Mouse (Mus musculus): ENCODE results near the gene Lhb. TPM values are rescaled to one million over a fixed set of nuclear protein-coding genes. Genes with fewer than 3 reads are reported as not detected.
"Not testable (repeated sequence)": the region's sequence is repeated elsewhere in the genome, so short reads cannot be mapped to it uniquely, and the experiment has no call there.

Gene Lhb
- total RNA-seq (2021), result not detected

DNA sequence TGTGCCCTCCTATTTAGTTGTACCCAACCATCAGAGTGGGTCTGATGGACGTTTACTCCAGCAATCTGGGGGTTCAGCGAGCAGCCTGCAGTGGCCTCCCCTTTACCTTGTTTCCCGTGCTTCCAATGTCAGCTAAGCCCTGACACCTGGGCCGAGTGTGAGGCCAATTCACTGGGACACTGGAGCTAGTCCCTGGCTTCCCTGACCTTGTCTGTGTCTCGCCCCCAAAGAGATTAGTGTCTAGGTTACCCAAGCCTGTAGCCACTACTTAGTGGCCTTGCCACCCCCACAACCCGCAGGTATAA lies at the start of gene Lhb:
Gene Lhb, plus strand, starts transcription at position 206 of the 305 bp plus-strand sequence.
- intact Hi-C loops (cut with DNase I), result no loop called here
- no peak for DNase-seq (ENCODE audit: low spot score in 2 of 2)

DNA sequence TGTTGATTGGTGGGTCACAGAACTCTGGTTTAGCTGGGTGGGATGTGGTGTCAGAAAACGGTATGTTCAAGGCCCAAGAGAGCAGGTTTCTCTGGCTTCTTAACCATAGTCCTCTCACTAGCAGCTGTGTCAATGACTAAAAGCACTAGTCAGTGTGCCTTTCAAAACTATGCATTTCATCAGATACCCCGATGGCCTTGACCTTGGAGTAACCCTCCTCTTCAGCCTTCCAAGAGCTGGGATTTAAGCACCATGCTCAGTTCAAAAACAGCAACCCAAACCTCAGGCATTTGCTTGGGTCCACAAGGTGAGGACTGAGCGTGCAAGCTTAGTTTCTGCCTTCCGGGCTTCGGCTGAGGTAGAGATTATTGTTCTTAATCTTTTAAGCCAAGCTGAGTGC lies 48.2 kb upstream of the Lhb start:
- no peak for DNase-seq (ENCODE audit: low spot score in 2 of 2)
- intact Hi-C loops (cut with DNase I), result no loop called here

DNA sequence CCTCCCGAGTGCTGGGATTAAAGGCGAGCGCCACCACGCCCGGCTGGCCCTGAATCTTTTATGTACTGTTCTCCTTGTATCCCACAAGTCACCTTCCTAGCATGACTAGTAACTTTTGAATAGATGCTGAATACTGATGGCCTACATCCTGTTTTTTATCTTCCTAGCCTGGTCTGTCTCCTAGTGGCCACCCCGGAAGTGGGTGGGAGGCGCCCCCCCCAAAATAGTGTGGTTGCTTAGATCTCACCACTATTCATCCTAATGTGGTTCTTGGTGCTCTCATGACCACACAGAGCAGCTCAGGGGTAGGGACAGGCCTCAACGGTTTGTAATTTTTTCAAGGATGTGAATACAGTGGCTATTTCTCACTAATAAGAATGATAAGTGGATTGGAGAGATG lies 46.0 kb upstream of the Lhb start:
- intact Hi-C loops (cut with DNase I), result no loop called here
- no peak for DNase-seq (ENCODE audit: low spot score in 2 of 2)

DNA sequence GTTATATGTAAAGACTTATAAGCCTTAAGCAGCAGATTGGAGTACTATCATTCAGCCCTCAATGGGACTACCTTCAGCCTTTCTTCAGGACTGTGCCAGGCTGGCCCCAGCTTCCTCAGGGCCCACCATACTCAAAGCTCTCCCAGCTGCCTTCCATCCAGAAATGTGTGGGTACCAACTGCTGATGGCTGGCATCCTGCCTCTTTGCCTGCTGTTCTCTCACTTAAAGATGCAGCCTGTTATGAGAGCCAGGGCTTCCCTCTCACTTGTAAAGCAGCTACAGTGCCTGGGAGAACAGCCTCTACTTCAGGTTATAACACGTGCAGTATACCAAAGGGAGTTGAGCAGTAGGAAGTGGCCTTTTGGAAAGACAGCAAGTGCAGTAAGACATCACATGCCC lies 44.6 kb upstream of the Lhb start:
- intact Hi-C loops (cut with DNase I), result loop anchor here (2.0 kb wide), 1 partner anchor 19 kb away; the partner anchor contains the start of gene Snrnp70
- peak in 1 of 2 experiments; percentile 68 for DNase-seq (ENCODE audit: low spot score in 2 of 2)

DNA sequence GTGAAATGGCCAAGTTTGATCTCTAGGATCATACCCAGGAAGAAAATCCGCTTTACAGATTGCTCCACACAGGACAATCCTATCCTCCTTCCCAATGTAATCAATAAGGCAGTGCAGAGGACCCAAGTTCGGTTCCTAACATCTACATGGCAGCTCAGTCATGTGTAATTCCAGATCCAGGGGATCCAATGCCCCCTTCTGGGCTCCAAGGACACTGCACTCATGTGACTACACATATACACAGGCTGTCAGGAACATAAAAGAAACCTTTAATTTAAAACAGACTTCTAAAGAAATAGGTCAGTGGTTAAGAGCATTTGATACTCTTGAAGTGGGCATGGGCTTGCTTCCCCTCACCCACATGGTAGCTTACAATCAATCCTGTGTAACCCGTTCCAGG lies 34.5 kb upstream of the Lhb start:
- intact Hi-C loops (cut with DNase I), result no loop called here
- DNase-seq (ENCODE audit: low spot score in 2 of 2), result no peak

DNA sequence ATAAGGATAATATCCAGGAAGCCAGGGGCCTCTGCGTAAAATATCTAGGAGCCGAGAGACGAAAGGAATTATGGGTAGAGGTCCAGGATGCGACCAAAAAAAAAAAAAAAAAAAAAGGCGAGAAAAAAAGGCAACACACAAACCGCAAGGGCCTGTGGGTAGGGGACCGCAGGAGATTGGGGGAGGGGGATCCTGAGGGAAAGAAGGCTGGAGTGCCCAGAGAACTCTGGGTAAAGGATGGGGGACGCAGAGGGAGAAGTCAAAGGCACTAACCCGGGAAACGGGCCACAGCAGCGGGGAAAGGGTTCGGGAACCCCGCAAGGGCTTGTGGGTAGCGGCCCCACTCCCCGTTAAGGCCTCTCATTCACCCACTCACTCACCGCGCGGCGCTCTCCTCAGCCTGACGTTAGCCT lies 25.5 kb upstream of the Lhb start:
- intact Hi-C loops (cut with DNase I), result loop anchor here (2.0 kb wide), 1 partner anchor 18 kb away; no protein-coding TSS in a partner anchor
- no peak for DNase-seq (ENCODE audit: low spot score in 2 of 2)

DNA sequence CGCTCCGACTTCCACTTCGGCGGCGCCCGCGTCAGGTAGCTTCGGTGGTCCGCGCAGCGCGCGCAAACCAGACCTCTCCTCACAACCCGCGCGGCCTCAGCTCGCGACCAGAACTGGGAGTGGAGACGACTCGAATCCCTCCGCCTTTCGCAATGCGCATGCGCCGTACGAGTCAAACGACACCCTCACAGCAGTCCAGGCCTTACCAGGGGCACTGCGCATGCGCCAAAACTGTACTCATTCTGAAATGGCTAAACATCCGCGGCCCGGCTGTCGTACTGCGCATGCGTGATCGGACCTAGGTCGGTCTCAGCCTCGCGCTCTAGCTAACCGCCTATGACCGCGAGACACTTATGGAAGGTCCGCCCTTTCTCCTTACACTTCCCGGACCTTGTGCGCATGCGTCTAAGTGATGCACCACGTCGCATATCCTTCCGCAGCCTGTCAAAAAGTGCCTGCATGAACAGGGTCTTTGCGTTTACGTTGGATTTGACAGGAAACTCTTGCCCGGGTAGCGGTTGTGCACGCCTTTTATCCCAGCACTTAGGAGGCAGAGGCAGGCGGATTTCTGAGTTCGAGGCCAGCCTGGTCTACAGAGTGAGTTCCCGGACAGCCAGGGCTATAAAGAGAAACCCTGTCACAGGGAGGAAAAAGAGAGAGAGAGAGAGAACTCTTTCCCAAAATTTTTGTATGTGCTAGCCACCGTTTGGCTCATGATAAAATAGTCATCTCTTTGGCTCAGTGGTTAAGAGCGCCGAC lies 24.9 kb upstream of the Lhb start, which contains the start of gene Snrnp70:
Gene Snrnp70, minus strand, starts transcription at position 165 of the 759 bp plus-strand sequence.
- peak; percentile 100 for DNase-seq (ENCODE audit: low spot score in 2 of 2)
- intact Hi-C loops (cut with DNase I), result loop anchor here (2.0 kb wide), 1 partner anchor 19 kb away; no protein-coding TSS in a partner anchor

DNA sequence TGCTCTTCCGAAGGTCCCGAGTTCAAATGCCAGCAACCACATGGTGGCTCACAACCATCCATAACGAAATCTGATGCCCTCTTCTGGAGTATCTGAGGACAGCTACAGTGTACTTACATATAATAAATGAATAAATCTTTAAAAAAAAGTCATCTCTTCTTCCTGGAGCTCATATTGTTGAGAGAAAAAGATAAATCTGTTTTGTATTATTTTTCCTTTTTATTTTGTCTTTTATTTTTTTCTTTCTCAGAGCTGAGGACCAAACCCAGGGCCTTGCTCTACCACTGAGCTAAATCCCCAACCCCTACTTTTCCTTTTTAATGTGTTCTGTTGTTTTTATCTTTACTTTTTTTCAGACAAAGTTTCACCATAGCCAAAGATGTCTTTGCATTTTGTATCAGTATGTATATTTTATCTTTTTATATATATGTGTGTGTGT lies 24.3 kb upstream of the Lhb start:
- DNase-seq (ENCODE audit: low spot score in 2 of 2); intact Hi-C loops (cut with DNase I): not testable (repeated sequence)

DNA sequence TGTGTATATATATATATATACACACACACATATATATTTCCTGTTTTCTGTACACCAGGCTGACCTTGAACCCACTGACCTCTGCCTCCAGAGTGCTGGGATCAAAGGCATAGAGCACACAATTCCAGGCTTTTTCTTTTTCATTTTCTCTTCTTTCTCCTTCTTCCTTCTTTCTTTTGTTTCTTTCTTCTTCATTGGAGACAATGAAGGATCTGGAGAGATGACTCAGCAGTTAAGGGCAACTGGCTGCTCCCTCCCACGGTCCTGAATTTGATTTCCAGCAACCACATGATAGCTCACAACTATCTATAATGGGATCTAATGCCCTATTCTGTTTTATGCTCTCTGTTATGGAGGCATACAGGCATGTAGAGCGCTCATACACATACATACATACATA lies 23.8 kb upstream of the Lhb start:
- DNase-seq (ENCODE audit: low spot score in 2 of 2), result no peak
- intact Hi-C loops (cut with DNase I), result no loop called here

DNA sequence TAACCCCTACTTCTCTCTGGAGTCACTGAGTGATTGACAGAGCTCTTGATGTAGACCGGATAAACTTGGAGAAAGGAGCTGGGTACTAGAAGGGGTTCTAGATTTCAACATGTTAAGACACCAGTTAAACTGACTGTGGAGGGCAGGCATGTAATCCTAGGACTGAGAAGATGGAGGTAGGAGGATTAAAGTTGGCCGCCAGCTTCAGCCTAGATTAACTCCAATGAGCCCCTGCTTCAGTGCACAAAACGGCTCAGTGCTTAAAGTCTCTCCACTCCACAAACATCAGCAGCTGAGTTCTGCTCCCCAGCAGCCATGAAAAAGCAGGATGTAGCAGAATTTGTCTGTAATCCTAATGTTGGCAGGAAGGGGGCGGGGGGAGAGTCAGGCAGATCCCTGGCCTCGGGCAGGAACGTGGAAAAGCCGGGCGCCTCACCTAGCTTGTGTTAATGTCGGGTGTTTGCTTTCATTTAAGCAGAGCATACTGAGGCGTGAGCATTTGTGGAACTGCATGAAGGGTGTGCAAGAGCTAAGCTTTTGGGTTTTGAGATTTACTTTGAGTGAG lies 19.0 kb upstream of the Lhb start:
- intact Hi-C loops (cut with DNase I), result no loop called here
- no peak for DNase-seq (ENCODE audit: low spot score in 2 of 2)

DNA sequence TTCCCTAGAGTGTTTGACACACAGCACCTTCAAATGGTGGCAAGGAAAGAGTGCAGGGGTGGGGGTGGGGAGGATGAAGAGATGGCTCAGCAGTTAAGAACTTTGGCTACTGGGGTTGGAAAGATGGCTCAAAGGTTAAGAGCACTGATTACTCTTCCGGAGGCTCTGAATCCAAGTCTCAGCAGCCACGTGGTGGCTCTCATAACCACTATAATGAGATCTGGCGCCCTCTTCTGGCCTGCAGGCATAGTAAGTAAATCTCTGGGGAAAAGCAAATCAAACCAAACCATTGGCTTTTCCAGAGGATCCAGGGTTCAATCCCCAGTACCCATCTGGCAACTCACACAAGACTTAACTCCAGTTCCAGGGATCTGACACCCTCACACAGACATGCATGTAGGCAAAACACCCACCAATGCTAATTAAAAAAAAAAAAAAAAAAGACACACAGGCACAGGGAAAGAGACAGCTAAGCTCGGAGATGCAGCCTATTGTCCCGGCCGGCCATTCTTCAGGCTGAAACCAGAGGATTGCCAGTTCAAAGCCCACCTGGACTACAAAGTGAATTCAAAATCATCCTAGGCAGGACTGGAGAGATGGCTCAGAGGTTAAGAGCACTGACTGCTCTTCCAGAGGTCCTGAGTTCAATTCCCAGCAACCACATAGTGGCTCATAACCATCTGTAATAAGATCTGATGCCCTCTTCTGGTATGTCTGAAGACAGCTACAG lies 16.9 kb upstream of the Lhb start:
- peak; percentile 23 to 31 for DNase-seq (ENCODE audit: low spot score in 2 of 2)
- intact Hi-C loops (cut with DNase I), result loop anchor here (2.0 kb wide), 1 partner anchor 31 kb away; the partner anchor contains the start of gene Gys1

DNA sequence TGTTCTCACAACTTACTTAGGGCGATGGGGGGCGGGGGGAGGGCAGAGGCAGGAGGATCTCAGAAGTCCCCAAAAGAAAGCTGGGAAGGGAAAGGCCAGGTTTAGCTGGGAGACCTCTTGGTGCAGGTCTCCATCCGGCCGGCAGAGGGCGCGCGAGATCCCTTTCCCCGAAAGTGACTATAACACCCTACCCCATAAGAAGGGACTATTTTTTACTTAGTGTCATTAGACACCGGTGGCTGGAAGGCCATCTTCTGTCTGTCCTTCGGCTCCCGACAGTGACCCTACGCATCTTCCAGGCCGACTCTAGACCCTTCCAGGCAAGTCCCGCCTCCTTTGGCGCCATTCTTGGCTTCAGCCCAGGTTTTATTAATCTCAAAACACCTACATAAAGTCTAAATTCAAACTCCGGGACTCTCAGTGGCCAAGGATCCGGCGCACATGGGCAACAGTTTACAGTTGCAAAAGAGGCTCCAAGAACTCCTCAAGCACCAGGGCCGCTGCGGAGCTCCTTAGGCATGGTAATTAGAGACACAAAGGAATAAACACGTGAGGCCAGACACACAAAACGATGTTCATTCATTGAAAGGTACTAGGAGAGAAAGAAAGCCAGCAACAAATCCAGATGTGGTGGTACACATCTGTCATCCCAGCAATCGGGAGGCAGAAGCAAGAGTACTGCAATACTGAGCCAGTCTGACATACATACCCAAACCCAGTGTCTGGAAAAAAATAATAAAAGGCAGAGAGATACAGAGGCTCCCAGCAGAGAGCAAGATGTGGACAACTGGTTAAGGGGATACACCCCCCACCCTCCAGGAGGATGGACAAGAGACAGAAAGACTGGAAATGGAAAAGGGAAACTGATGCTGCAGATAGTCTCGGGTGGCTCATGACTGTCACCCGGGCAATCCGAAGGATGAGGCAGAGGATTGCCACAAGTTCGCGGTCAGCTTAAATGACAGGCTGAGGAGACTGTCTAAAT lies 15.2 kb upstream of the Lhb start, which contains the start of gene Kcna7:
Gene Kcna7, plus strand, starts transcription at position 563 of the 985 bp plus-strand sequence.
- intact Hi-C loops (cut with DNase I), result loop anchor here (2.0 kb wide), 1 partner anchor 29 kb away; the partner anchor contains the start of gene Gys1
- DNase-seq (ENCODE audit: low spot score in 2 of 2), result peak; percentile 60 to 70

DNA sequence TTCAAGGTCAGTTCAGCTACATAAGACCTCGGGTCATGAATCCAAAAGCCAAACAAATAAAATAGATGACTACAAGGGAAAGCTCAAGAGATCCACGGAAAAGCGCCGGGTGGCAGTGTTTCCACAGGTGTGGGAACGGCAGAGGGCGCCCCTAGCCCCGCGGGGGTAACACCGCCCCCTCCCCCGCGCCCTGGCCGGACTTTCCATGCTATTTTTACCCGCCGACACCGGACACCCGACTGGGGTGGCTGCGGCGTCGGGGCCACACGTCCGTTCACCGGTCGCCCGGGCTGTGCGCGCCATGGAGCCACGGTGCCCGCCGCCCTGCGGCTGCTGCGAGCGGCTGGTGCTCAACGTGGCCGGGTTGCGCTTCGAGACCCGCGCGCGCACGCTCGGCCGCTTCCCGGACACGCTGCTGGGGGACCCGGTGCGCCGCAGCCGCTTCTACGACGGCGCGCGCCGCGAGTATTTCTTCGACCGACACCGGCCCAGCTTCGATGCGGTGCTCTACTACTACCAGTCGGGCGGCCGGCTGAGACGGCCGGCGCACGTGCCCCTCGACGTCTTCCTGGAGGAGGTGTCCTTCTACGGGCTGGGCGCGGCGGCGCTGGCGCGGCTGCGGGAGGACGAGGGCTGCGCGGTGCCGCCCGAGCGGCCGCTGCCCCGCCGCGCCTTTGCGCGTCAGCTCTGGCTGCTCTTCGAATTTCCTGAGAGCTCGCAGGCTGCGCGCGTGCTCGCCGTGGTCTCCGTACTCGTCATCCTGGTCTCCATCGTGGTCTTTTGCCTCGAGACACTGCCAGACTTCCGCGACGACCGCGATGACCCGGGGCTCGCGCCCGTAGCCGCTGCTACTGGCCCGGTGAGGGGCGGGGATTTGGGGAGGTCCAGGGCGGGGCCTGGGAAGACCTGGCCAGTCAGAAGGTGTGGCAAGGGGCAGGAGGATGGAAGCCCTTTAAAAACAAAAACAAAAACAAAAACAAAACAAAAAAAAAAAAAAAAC lies 14.2 kb upstream of the Lhb start:
- no peak for DNase-seq (ENCODE audit: low spot score in 2 of 2)
- intact Hi-C loops (cut with DNase I), result no loop called here

DNA sequence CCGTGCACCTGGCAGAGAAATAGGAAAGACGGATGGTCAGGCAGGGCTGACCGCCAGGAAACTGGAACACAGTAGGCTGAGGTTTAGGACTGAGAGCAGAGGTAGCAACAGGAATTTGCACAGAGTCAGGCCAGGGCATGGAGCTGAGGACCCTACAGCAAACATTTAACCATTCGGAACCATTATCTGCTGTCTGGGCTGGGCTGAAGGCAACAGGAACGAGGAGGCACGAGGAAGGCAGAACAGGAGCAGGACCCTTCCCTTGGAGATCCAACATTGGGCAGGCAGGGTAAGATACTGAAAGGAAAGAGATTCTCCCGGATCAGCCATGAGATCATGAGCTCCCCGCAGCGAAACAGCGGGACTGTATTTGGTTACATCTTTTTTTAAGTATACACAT lies 12.8 kb upstream of the Lhb start:
- DNase-seq (ENCODE audit: low spot score in 2 of 2), result no peak
- intact Hi-C loops (cut with DNase I), result no loop called here

DNA sequence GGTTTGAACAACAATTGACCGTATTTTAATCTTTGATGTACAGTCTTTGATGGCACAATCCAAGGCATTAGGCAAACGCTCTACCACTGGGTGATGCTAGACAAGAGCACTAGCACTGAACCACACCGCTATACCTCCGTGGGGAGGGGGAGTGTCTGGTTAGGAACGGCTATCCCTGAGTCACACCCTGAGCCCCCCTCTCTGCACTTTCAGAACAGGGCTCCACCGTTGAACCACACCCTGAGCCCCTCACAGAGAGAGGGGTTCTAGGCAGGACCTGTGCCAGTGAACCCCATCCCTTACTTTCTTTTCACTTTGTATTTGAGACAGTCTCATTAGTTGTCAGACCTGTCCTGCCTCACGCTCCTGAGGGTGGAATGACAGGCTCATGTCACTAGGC lies 12.3 kb upstream of the Lhb start:
- DNase-seq (ENCODE audit: low spot score in 2 of 2), result no peak
- intact Hi-C loops (cut with DNase I), result no loop called here

DNA sequence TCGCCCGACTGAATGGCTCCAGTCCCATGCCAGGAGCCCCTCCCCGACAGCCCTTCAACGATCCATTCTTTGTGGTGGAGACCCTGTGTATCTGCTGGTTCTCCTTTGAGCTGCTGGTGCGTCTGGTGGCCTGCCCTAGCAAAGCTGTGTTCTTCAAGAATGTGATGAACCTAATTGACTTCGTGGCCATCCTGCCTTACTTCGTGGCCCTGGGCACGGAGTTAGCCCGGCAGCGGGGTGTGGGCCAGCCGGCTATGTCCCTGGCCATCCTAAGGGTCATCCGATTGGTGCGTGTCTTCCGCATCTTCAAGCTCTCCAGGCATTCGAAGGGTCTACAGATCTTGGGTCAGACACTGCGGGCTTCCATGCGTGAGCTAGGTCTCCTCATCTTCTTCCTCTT lies 11.7 kb upstream of the Lhb start:
- no peak for DNase-seq (ENCODE audit: low spot score in 2 of 2)
- intact Hi-C loops (cut with DNase I), result no loop called here

DNA sequence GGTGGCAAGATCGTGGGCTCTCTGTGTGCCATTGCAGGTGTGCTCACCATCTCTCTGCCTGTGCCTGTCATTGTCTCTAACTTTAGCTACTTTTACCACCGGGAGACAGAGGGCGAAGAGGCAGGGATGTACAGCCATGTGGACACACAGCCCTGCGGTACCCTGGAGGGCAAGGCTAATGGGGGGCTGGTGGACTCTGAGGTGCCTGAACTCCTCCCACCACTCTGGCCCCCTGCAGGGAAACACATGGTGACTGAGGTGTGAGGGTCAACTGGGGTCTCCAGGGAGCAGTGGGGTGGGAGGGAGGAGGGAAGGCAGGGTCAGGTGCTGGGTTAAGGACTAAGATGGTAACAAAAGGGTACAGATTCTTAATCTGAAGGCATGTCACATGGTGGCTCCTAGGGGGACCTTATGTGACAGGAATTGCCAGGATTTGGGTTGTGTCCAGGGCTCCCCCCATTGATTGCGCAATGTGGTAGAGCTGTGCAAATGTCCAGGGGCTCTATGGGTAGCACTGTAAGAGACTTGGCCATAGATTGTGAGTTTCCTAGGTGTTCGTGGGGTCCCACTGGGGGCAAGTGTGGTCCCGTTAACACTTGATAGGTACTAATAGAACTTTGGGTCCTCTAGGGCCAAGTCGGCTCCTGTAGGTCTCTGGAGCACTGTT lies 11.0 kb upstream of the Lhb start:
- intact Hi-C loops (cut with DNase I), result no loop called here

DNA sequence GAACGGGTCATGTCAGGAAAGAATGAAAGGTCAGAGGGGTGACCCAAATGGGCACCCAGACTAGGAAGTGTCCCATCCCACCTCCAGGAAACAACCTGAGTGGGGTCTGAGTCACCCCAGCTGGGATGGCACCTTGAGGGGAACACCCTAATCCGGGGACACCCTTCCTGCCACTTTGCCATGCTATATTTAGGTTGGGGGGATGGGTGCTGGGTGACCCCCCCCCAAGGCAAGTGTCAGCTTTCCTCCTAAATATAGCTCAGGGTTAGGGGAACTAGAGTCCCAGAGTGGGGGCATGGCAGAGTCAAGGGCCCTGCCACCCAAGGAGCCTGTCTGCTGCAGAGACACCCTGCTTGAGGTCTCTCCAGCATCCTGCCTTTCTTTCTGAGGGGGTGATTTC lies 8.2 kb upstream of the Lhb start:
- DNase-seq (ENCODE audit: low spot score in 2 of 2), result no peak
- intact Hi-C loops (cut with DNase I), result no loop called here

More for the DNA sequence above, 11.0 kb upstream of the Lhb start:
- no peak for DNase-seq (ENCODE audit: low spot score in 2 of 2)
